Mouse (Mus musculus): ENCODE measurements around the gene Ube2v1.

DNA sequence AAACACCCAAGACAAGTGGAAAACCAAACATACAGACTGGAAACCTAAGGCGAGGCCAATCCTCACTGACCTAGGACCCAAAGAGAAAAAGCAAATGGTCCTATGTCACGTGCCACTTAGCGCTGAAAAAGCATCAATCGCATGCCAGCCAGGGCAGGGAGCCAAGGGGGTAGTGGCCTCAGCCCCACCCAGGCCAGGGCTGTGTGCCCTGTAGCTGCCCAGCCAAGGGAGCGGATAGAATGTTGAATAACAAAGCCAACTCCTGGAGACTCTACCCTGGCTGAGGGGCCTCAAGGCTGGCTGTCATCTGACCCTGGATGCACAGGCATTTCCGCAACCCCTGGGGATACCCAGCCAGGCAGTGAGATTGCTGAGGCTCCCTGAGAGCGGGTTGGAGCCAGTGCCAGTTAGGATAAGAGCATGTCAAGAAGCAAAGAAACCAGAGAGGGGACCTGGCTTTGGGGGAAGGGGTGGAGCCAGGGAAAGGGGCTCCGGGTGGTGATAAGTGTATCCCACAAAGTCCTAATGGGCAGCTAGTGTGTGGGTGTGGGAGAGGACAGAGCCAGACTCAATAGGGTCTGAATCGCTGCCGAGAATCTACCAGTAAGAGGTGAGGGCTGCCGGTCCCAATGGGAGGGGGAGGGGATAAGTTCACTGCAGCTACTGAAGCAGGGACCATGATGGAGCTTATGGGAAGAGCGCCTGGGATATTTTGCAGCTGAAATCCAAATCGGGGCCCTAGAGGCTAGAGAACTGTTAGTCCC, 28.1 kb upstream of the Ube2v1 start:
- TF ChIP-seq USF1 (IDR thresholded peaks at IDR 0.05; ENCODE audit: low read depth) = peak; percentile 59
- TF ChIP-seq MAX (IDR thresholded peaks at IDR 0.05; ENCODE audit: low read depth) = no peak
- no peak for TF ChIP-seq POLR2A (IDR thresholded peaks at IDR 0.05; ENCODE audit: insufficient read length, low read depth)

All from myocyte (in vitro differentiated cells).